Mouse (Mus musculus): ENCODE measurements around the gene Pole4. TPM values are rescaled to one million over a fixed set of nuclear protein-coding genes. Genes with fewer than 3 reads are reported as not detected.

Pole4 gene
- total and polyA plus RNA-seq, 3 experiments, result 49.7 to 178 (median 79.8) TPM

DNA sequence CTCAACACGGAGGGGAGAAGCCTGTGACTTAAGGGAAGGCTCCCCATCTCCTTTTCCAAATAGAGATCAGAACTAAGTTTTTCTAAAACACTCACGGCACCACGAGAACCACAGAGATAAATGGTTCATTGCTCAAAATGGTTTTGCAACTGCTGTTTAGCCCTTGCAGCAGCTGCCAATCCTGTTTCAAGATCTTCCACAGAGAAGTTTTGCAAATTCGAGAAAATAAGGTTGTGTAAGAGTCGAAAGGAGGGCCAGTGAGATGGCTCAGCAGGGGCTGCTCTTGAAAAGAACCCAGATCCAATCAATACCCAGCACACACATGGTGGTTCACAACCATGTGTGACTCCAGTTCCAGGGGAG, 36.3 kb upstream of the Pole4 start:
- Histone ChIP-seq H3K9me3 (replicated peaks; ENCODE audit: low read length) (no peaks in the 10 kb centered on the region), H3K36me3 (replicated peaks in 1 of 2; ENCODE audit: control insufficient read depth in 1 of 2, insufficient read depth in 1 of 2, low read length in 1 of 2) (peaks cover 66 to 87% of the 10 kb centered on the region in 2 experiments), H3K27me3 (replicated peaks) (no peaks in the 10 kb centered on the region), H3K9ac (ENCODE audit: insufficient read depth, low read depth) (0 out of 2 replicates have a peak overlapping the region, but pooled peaks have one; percentile 49), H3K4me3 (replicated peaks in 1 of 3; ENCODE audit: low read depth in 2 of 3, low read length in 2 of 3, poor library complexity in 1 of 3) (no peak overlapping the region), H3K4me2 (ENCODE audit: insufficient read depth, low read depth, poor library complexity, severe bottlenecking) (no peak overlapping the region), H3K4me1 (ENCODE audit: control insufficient read depth in 1 of 2, insufficient read depth in 2 of 2) (peaks cover 40 to 67% of the 10 kb centered on the region in 2 experiments), H3K79me2 (replicated peaks; ENCODE audit: control insufficient read depth, extremely low read depth, insufficient read depth, poor library complexity, severe bottlenecking) (peaks cover 27% of the 10 kb centered on the region), H3K27ac (ENCODE audit: insufficient read depth, low read depth) (peak overlapping the region; percentile 94)
- in situ Hi-C loops (cut with MboI; ENCODE audit: low pct_ligation_motif_present, low pct_unique_long_range_greater_than_20kb, low sequenced_read_pairs) (loop anchor here (5.0 kb wide), 1 partner anchor 101 kb away; no protein-coding TSS in a partner anchor), dilution Hi-C loops (cut with MboI; ENCODE audit: extremely low pct_ligation_motif_present, extremely low pct_unique_long_range_greater_than_20kb, low sequenced_read_pairs) (no loop called here)
- TF ChIP-seq MXI1 (IDR thresholded peaks at IDR 0.05; ENCODE audit: low read depth, low read length), result no peak
- 0 out of 2 replicates have a peak, but pooled peaks have one; percentile 26 for TF ChIP-seq EP300 (IDR thresholded peaks at IDR 0.05; ENCODE audit: low read length)
- no peak for TF ChIP-seq ETS1 (conservative IDR thresholded peaks at IDR 0.05; ENCODE audit: low read depth, low read length)
- TF ChIP-seq MYC (IDR thresholded peaks at IDR 0.05; ENCODE audit: low read depth, low read length), result 0 out of 2 replicates have a peak, but pooled peaks have one; percentile 35
- TF ChIP-seq IRF4 (IDR thresholded peaks at IDR 0.05; ENCODE audit: low read depth, low read length), result 0 out of 2 replicates have a peak, but pooled peaks have one; percentile 16
- TF ChIP-seq SIN3A (IDR thresholded peaks at IDR 0.05; ENCODE audit: low read length), result peak; percentile 42; the same call in 1 of the 2 replicates
- TF ChIP-seq JUN (IDR thresholded peaks at IDR 0.05; ENCODE audit: insufficient read depth, low read depth, low read length), result no peak
- TF ChIP-seq PAX5 (IDR thresholded peaks at IDR 0.05; ENCODE audit: low read length), result no peak
- 0 out of 2 replicates have a peak, but pooled peaks have one; percentile 10 for TF ChIP-seq MAFK (IDR thresholded peaks at IDR 0.05; ENCODE audit: insufficient replicate concordance, low read length)
- no peak for TF ChIP-seq JUND (conservative IDR thresholded peaks at IDR 0.05; ENCODE audit: low read depth, low read length)
- TF ChIP-seq MAX (IDR thresholded peaks at IDR 0.05; ENCODE audit: low read length), result no peak
- no peak for TF ChIP-seq MAZ (IDR thresholded peaks at IDR 0.05; ENCODE audit: low read depth, low read length)
- TF ChIP-seq RAD21 (IDR thresholded peaks at IDR 0.05; ENCODE audit: low read depth, low read length), result no peak
- no peak for TF ChIP-seq ZKSCAN1 (IDR thresholded peaks at IDR 0.05; ENCODE audit: borderline replicate concordance, low read depth, low read length)
- TF ChIP-seq UBTF (IDR thresholded peaks at IDR 0.05; ENCODE audit: low read depth, low read length), result no peak
- TF ChIP-seq USF1 (IDR thresholded peaks at IDR 0.05; ENCODE audit: low read depth, low read length), result no peak
- DNase-seq (ENCODE audit: extremely low read depth), result no peak

DNA sequence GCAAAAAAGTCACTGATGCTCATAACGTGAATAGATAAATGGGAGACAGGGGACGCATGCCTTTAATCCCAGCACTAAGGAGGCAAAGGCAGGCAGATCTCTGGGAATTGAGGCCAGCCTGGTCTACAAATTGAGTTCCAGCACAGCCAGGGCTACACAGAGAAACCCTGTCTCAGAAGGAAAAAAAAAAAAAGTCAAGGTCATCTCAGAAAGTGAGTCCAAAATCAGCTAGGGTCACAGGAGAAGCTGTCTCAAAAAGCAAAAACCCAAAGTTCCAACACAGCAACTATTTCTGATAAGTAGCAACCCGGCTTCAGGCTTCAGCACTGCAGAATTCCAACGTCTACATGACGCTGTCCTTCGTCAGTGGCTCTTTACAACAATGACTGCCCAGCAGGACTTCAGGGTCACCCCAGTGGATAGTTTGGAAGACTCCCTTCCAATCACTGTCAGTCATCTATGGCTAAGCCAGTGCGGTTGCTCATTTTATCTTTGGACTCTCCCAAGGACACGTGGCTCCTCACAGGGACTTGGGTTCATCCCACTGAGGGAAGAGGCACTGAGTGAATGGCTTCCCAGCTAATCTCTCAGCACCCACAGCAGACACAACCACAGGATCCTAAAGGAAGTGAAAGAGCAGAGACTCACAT, 35.8 kb upstream of the Pole4 start:
- no peaks in the 10 kb centered on the region for H3K9me3 ChIP-seq (replicated peaks; ENCODE audit: low read length)
- peaks cover 69 to 87% of the 10 kb centered on the region in 2 experiments for H3K36me3 ChIP-seq (replicated peaks in 1 of 2; ENCODE audit: control insufficient read depth in 1 of 2, insufficient read depth in 1 of 2, low read length in 1 of 2)
- DNase-seq (ENCODE audit: extremely low read depth), result no peak
- peaks cover 35 to 62% of the 10 kb centered on the region in 2 experiments for H3K4me1 ChIP-seq (ENCODE audit: control insufficient read depth in 1 of 2, insufficient read depth in 2 of 2)
- dilution Hi-C loops (cut with MboI; ENCODE audit: extremely low pct_ligation_motif_present, extremely low pct_unique_long_range_greater_than_20kb, low sequenced_read_pairs) (no loop called here), in situ Hi-C loops (cut with MboI; ENCODE audit: low pct_ligation_motif_present, low pct_unique_long_range_greater_than_20kb, low sequenced_read_pairs) (loop anchor here (5.0 kb wide), 1 partner anchor 101 kb away; no protein-coding TSS in a partner anchor)
- H3K4me2 ChIP-seq (ENCODE audit: insufficient read depth, low read depth, poor library complexity, severe bottlenecking), result peak overlapping the region; percentile 68
- H3K4me3 ChIP-seq (replicated peaks in 1 of 3; ENCODE audit: low read depth in 2 of 3, low read length in 2 of 3, poor library complexity in 1 of 3), result peak overlapping the region in 1 of 3 experiments; percentile 5
- peak overlapping the region; percentile 49 for H3K9ac ChIP-seq (ENCODE audit: insufficient read depth, low read depth)
- no peaks in the 10 kb centered on the region for H3K27me3 ChIP-seq (replicated peaks)
- H3K27ac ChIP-seq (ENCODE audit: insufficient read depth, low read depth), result peak overlapping the region; percentile 94
- H3K79me2 ChIP-seq (replicated peaks; ENCODE audit: control insufficient read depth, extremely low read depth, insufficient read depth, poor library complexity, severe bottlenecking), result peaks cover 22% of the 10 kb centered on the region
- TF ChIP-seq IRF4 (IDR thresholded peaks at IDR 0.05; ENCODE audit: low read depth, low read length) (no peak), JUND (conservative IDR thresholded peaks at IDR 0.05; ENCODE audit: low read depth, low read length) (no peak), GABPA (IDR thresholded peaks at IDR 0.05; ENCODE audit: insufficient replicate concordance, low read depth, low read length) (no peak), BHLHE40 (IDR thresholded peaks at IDR 0.05; ENCODE audit: low read depth, low read length) (no peak), EP300 (IDR thresholded peaks at IDR 0.05; ENCODE audit: low read length) (no peak; the same call in 1 of the 2 replicates), TBP (conservative IDR thresholded peaks at IDR 0.05; ENCODE audit: low read depth, low read length) (no peak), ETS1 (conservative IDR thresholded peaks at IDR 0.05; ENCODE audit: low read depth, low read length) (no peak), ZMIZ1 (IDR thresholded peaks at IDR 0.05; ENCODE audit: low read depth, low read length) (peak; percentile 49; the same call in 1 of the 2 replicates), MAZ (IDR thresholded peaks at IDR 0.05; ENCODE audit: low read depth, low read length) (no peak), E2F4 (IDR thresholded peaks at IDR 0.05; ENCODE audit: insufficient replicate concordance, low read depth, low read length) (no peak), ZNF384 (IDR thresholded peaks at IDR 0.05; ENCODE audit: low read depth, low read length) (peak; percentile 62), MAFK (IDR thresholded peaks at IDR 0.05; ENCODE audit: insufficient replicate concordance, low read length) (no peak), MXI1 (IDR thresholded peaks at IDR 0.05; ENCODE audit: low read depth, low read length) (peak; percentile 61), ZC3H11A (IDR thresholded peaks at IDR 0.05; ENCODE audit: low read depth, low read length) (no peak), CTCF (conservative IDR thresholded peaks at IDR 0.05 in 1 of 2, IDR thresholded peaks at IDR 0.05 in 1 of 2; ENCODE audit: low read depth in 2 of 2, low read length in 2 of 2) (no peak), POLR2A (IDR thresholded peaks at IDR 0.05; ENCODE audit: low read depth, low read length) (no peak), NELFE (IDR thresholded peaks at IDR 0.05; ENCODE audit: low read depth, low read length) (no peak), KAT2A (IDR thresholded peaks at IDR 0.05; ENCODE audit: insufficient replicate concordance, low read length) (no peak), MYC (IDR thresholded peaks at IDR 0.05; ENCODE audit: low read depth, low read length) (0 out of 2 replicates have a peak, but pooled peaks have one; percentile 17), RAD21 (IDR thresholded peaks at IDR 0.05; ENCODE audit: low read depth, low read length) (no peak), NRF1 (IDR thresholded peaks at IDR 0.05; ENCODE audit: low read depth, low read length) (no peak), UBTF (IDR thresholded peaks at IDR 0.05; ENCODE audit: low read depth, low read length) (no peak), SIN3A (IDR thresholded peaks at IDR 0.05; ENCODE audit: low read length) (peak; percentile 57), JUN (IDR thresholded peaks at IDR 0.05; ENCODE audit: insufficient read depth, low read depth, low read length) (no peak)
